ENCODE assay signal across 7 mouse cellular contexts in the genomic region with DNA sequence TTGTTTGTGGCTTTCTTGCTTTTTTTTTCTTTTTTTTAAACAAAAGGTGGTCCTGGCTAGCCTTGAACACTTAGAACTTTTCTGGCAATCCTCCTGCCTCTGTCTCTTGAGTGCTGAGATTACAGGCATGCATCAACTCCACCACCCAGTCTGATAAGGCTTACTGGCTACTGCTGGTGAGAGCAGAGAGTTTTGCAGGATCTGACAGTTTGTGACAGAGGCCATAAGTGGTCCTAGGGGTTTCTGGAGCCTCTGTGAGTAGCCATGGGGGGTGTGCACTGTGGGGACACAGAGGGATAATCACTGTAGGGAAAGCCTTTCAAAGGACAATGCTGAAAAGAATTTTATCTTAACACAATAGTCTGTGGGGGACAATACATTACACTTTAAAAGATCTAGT.
DNase-seq lines count a peak whose midpoint lies in the region; ATAC-seq and TF ChIP-seq lines count a peak whose summit lies in the region.

No protein-coding gene starts in this region.

- H3K4me2 ChIP-seq in lung, embryonic 16.5 days (ENCODE audit: low read depth, low read length): peak overlapping the region; percentile 83
- H3K4me2 ChIP-seq in forebrain, postnatal 0 days (ENCODE audit: low read depth): peak overlapping the region; percentile 91
- H3K4me2 ChIP-seq in liver, embryonic 13.5 days: peak overlapping the region; percentile 59; the same call in 1 of the 2 replicates
- H3K4me2 ChIP-seq in stomach, postnatal 0 days (replicated peaks; ENCODE audit: low read depth): peak overlapping the region; percentile 77

- TF ChIP-seq CTCF in forebrain, postnatal 0 days (IDR thresholded peaks at IDR 0.05; ENCODE audit: low read depth): no peak
- TF ChIP-seq CTCF in stomach, postnatal 0 days (IDR thresholded peaks at IDR 0.05; ENCODE audit: low read depth): no peak

- peak overlapping the region; percentile 85 for H3K9ac ChIP-seq in lung, embryonic 16.5 days (ENCODE audit: low read length)
- peak overlapping the region; percentile 64 for H3K9ac ChIP-seq in forebrain, postnatal 0 days
- no peak overlapping the region for H3K9ac ChIP-seq in liver, embryonic 13.5 days
- H3K9ac ChIP-seq in stomach, postnatal 0 days (ENCODE audit: low read length): peak overlapping the region; percentile 74; the same call in 1 of the 2 replicates

- ATAC-seq in lung, embryonic 16.5 days (ENCODE audit: low read depth): no peak
- ATAC-seq in forebrain, postnatal 0 days: no peak
- ATAC-seq in liver, embryonic 13.5 days (ENCODE audit: low read depth): no peak
- ATAC-seq in stomach, postnatal 0 days (ENCODE audit: low FRiP score, low TSS enrichment): no peak

- no peak overlapping the region; the same call in 1 of the 2 replicates for H3K4me3 ChIP-seq in lung, embryonic 16.5 days (ENCODE audit: low read length)
- 0 out of 2 replicates have a peak overlapping the region, but pooled peaks have one; percentile 63 for H3K4me3 ChIP-seq in forebrain, postnatal 0 days (ENCODE audit: low read depth, low read length)
- H3K4me3 ChIP-seq in liver, embryonic 13.5 days (replicated peaks): peak overlapping the region; percentile 58; the same call in 1 of the 2 replicates
- H3K4me3 ChIP-seq in stomach, postnatal 0 days (ENCODE audit: low read depth, low read length): peak overlapping the region; percentile 68; the same call in 1 of the 2 replicates

- no peaks in the 10 kb centered on the region for H3K36me3 ChIP-seq in lung, embryonic 16.5 days (ENCODE audit: control insufficient read depth, insufficient read depth, low read length)
- H3K36me3 ChIP-seq in forebrain, postnatal 0 days (ENCODE audit: insufficient read depth): no peaks in the 10 kb centered on the region
- H3K36me3 ChIP-seq in liver, embryonic 13.5 days: no peaks in the 10 kb centered on the region
- no peaks in the 10 kb centered on the region for H3K36me3 ChIP-seq in stomach, postnatal 0 days (ENCODE audit: control insufficient read depth, insufficient read depth, low read length)

- H3K27ac ChIP-seq in lung, embryonic 16.5 days (ENCODE audit: low read length): no peak overlapping the region
- H3K27ac ChIP-seq in forebrain, postnatal 0 days (ENCODE audit: low read depth, low read length): no peak overlapping the region
- H3K27ac ChIP-seq in liver, embryonic 13.5 days: no peak overlapping the region
- H3K27ac ChIP-seq in stomach, postnatal 0 days (replicated peaks): 0 out of 2 replicates have a peak overlapping the region, but pooled peaks have one; percentile 92

- peaks cover 18% of the 10 kb centered on the region for H3K4me1 ChIP-seq in lung, embryonic 16.5 days (replicated peaks; ENCODE audit: control insufficient read depth, insufficient read depth, low read length)
- no peaks in the 10 kb centered on the region for H3K4me1 ChIP-seq in forebrain, postnatal 0 days (ENCODE audit: insufficient read depth)
- peaks cover 21% of the 10 kb centered on the region for H3K4me1 ChIP-seq in liver, embryonic 13.5 days (replicated peaks)
- no peaks in the 10 kb centered on the region for H3K4me1 ChIP-seq in stomach, postnatal 0 days (replicated peaks; ENCODE audit: control insufficient read depth, insufficient read depth)

- H3K9me3 ChIP-seq in lung, embryonic 16.5 days (ENCODE audit: control insufficient read depth, low read length): no peaks in the 10 kb centered on the region
- H3K9me3 ChIP-seq in forebrain, postnatal 0 days (ENCODE audit: low read length): no peaks in the 10 kb centered on the region
- no peaks in the 10 kb centered on the region for H3K9me3 ChIP-seq in liver, embryonic 13.5 days (replicated peaks)
- no peaks in the 10 kb centered on the region for H3K9me3 ChIP-seq in stomach, postnatal 0 days (ENCODE audit: control insufficient read depth, low read length)

- TF ChIP-seq EP300 in stomach, postnatal 0 days (optimal IDR thresholded peaks at IDR 0.05): no peak

- no peak for DNase-seq in lung, postnatal 4 days
- no peak for DNase-seq in forebrain, postnatal 0 days
- DNase-seq in liver, embryonic 13.5 days: no peak
- no peak for DNase-seq in stomach, postnatal 0 days (ENCODE audit: low spot score)
- DNase-seq in cerebellum, adult 9-11 months: no peak
- DNase-seq in thymus, postnatal 0 days (ENCODE audit: low spot score): no peak

- no peaks in the 10 kb centered on the region; the same call in 1 of the 2 replicates for H3K27me3 ChIP-seq in lung, embryonic 16.5 days (ENCODE audit: control insufficient read depth, insufficient read depth, low read depth, low read length)
- no peaks in the 10 kb centered on the region for H3K27me3 ChIP-seq in forebrain, postnatal 0 days (ENCODE audit: insufficient read depth, low read length)
- peaks cover 59% of the 10 kb centered on the region for H3K27me3 ChIP-seq in liver, embryonic 13.5 days
- no peaks in the 10 kb centered on the region for H3K27me3 ChIP-seq in stomach, postnatal 0 days (ENCODE audit: control insufficient read depth, insufficient read depth, low read length)
